Mouse (Mus musculus) midbrain, embryonic 10.5 days (tissue): Measurements from ENCODE around the gene Trim41. TPM values are rescaled to one million over a fixed set of nuclear protein-coding genes. Genes with fewer than 3 reads are reported as not detected.
"Not testable (repeated sequence)": the region's sequence is repeated elsewhere in the genome, so short reads cannot be mapped to it uniquely, and the experiment has no call there.

ENCODE experiments used
- DNase-seq: peaks from one replicate; pipeline ENCODE4 v3.0.0-alpha.2; 2017; ENCODE audit warnings: low spot score
- H3K27ac ChIP-seq: fragments of 300-500 bp; sonication (generic); replicated peaks from 2 replicates; pipeline ENCODE4 v1.5.1; 2016; ENCODE audit warnings: mild to moderate bottlenecking
- H3K27me3 ChIP-seq: fragments of 300-500 bp; sonication (generic); 2 replicates; pipeline ENCODE4 v1.6.1; 2016; ENCODE audit warnings: low read depth, mild to moderate bottlenecking; ENCODE audit not compliant: poor library complexity, severe bottlenecking
- H3K36me3 ChIP-seq: fragments of 300-500 bp; sonication (generic); 2 replicates; pipeline ENCODE4 v1.6.1; 2016; ENCODE audit warnings: mild to moderate bottlenecking, moderate library complexity
- H3K4me1 ChIP-seq: fragments of 300-500 bp; sonication (generic); 2 replicates; pipeline ENCODE4 v1.6.1; 2016
- H3K4me3 ChIP-seq: fragments of 300-500 bp; sonication (generic); 2 replicates; pipeline ENCODE4 v1.5.1; 2016; ENCODE audit warnings: mild to moderate bottlenecking, moderate library complexity
- H3K9me3 ChIP-seq: fragments of 300-500 bp; sonication (generic); replicated peaks from 2 replicates; pipeline ENCODE4 v1.6.1; 2016; ENCODE audit warnings: mild to moderate bottlenecking
- WGBS: fragments of 180-500 bp; shearing (Covaris S2); methylation state at CpG from one replicate; pipeline ENCODE4 v1.1.7; 2016; 5-methylcytosine and 5-hydroxymethylcytosine counted together
- polyA plus RNA-seq: library from polyadenylated mRNA; unstranded; fragments of >200 nt; fragmentation: Nextera tagmentation; extraction: Ambion mirVana; gene quantifications from 2 replicates; pipeline ENCODE4 v1.2.1, GENCODE M21; 2016

Gene Trim41
- polyA plus RNA-seq, 1 experiment from 2014 or later, result 4.7 TPM

DNA sequence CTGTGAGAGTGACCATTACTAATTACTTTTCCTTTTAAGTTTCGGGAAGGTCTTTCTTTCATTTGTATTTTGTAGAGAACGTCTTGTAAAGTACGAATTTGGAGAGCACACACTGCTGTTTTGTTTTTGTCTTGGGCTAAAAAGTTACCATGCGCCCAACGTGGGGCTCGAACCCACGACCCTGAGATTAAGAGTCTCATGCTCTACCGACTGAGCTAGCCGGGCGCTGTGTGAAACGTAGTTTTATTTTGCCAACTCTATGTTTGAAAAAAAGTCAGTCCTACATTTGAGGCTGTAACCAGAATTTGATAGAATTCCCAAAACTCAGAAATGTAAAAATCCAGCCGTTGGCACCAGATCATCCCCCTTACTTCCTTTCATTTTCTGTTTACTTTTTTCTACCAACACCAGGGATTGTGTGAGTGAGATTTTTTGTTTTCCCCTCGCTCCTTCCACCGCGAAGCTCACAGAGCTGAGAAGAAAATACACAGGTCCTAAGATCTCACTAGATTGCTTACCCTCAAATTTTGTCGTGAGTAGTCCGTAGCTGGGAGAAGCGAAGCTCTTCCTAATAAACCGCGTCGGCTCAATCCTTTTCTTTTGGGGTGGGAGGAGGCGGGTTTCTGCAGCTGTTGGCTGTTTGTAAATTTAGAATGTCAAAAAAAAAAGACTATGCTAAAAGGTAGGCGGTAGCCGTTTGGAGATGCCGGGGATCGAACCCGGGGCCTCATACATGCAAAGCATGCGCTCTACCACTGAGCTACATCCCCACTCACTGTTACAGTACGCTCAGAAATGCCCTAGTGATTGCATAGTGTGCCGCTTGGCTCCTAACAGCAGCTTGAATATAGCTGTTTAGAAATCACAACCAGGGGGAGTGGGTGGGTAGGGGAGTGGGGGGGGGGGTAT is 16.8 kb upstream of the Trim41 start:
- WGBS, result under 1% methylated on average over 30 of the region's 30 CpGs
- DNase-seq, result peak; percentile 88
- no peaks in the 10 kb centered on the region for H3K9me3 ChIP-seq
- H3K4me1 ChIP-seq, result peaks cover 31% of the 10 kb centered on the region
- H3K27me3 ChIP-seq, result peaks cover 46% of the 10 kb centered on the region
- peak overlapping the region; percentile 50 for H3K27ac ChIP-seq
- H3K4me3 ChIP-seq, result peak overlapping the region; percentile 59
- no peaks in the 10 kb centered on the region for H3K36me3 ChIP-seq

DNA sequence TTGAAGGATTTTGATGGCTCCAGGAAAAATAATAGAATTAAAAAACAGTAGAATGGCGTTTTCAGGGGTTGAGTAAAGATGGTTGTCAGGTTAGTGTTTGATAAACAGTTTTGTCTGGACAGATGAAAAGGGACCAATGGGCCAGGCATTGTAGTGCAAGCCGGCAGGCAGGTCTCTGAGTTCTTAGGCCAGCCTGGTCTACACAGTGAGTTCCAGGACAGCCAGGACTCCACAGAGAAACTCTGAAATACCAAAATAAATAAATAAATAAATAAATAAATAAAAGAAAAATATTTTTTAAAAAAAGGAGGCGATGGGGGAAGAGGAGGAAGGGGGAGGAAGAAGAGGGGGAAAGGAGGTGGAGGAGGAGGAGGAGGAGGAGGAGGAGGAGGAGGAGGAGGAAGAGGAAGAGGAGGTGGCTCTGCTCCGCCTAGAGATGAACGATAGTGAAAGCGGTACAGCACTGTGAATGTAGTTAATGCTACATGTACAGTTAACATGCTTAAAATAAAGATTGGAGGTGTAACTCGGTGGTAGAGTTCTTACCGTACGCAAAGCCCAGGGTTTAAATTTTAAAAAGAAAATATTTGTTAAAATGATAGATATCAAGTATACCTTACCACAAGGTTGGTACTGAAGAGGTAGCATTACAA is 16.1 kb upstream of the Trim41 start:
- peaks cover 43% of the 10 kb centered on the region for H3K27me3 ChIP-seq
- H3K4me1 ChIP-seq, result peaks cover 25% of the 10 kb centered on the region
- no peak overlapping the region for H3K27ac ChIP-seq
- no peaks in the 10 kb centered on the region for H3K9me3 ChIP-seq
- H3K36me3 ChIP-seq, result no peaks in the 10 kb centered on the region
- 47% methylated on average over 9 of the region's 9 CpGs for WGBS
- H3K4me3 ChIP-seq, result peak overlapping the region; percentile 59
- DNase-seq, result no peak

DNA sequence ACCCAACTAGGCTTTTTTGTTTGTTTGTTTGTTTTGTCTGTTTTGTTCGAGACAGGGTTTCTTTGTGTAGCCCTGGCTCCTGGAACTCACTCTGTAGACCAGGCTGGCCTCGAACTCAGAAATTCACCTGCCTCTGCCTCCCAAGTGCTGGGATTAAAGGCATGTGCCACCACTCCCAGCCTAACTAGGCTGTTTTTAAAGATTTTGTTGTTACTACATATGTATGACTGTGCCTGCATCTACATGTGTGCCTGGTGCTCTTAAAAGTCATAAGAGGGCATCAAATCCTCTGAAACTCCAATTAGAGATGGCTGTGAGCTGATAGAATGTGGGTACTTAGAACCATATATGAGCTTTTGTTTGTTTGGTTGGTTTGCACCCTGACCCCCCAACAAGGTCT is 14.1 kb upstream of the Trim41 start:
- no peak for DNase-seq
- 73% methylated on average over 2 of the region's 2 CpGs for WGBS
- Histone ChIP-seq H3K27me3 (peaks cover 37% of the 10 kb centered on the region), H3K4me1 (peaks cover 13% of the 10 kb centered on the region), H3K36me3 (no peaks in the 10 kb centered on the region), H3K4me3 (no peak overlapping the region), H3K9me3 (peaks cover 5% of the 10 kb centered on the region; the same call in 1 of the 2 replicates), H3K27ac (no peak overlapping the region)

DNA sequence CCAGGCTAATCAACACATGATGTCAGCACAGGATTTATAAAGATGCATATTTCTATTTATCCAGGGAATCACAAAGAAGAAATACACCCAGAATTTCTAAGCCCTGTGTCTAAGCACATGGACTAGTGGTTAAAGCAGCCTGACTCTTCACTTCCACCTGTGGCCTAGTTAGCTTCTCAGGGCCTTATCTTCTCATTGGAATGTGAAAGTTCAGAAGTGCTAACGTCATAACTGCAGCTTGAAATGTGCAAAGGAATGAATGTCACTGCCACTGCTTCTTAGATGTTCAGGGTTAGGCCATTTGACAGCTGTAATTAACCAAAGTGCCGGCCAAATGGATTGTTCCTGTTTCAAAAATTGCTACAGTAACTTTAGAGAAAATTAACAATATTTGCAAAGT is 13.1 kb upstream of the Trim41 start:
- peaks cover 11% of the 10 kb centered on the region for H3K4me1 ChIP-seq
- WGBS, result 81% methylated on average over 2 of the region's 2 CpGs
- H3K9me3 ChIP-seq, result peaks cover 5% of the 10 kb centered on the region; the same call in 1 of the 2 replicates
- no peak overlapping the region for H3K27ac ChIP-seq
- no peaks in the 10 kb centered on the region for H3K36me3 ChIP-seq
- no peak for DNase-seq
- H3K4me3 ChIP-seq, result no peak overlapping the region
- H3K27me3 ChIP-seq, result peaks cover 28% of the 10 kb centered on the region

DNA sequence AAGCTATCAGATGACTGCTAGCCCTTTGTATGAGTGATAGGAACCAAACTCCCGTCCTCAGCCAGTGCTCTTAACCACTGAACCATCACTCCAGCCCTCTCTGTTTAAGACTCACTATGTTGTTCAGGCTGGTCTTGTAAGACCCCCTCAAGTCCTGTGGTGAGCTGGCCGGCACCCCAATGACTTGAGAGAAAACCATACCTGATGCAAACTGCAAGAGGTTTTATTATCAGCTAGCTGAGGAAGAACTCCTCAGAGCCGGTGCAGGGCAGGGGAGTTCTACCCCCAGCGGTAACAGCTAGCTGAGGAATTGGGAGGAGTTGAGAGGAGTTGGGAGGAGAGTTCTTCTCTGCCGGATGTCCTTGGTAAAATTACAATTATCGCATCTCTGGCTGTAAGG is 10.8 kb upstream of the Trim41 start:
- 79% methylated on average over 6 of the region's 6 CpGs for WGBS
- Histone ChIP-seq H3K4me3 (0 out of 2 replicates have a peak overlapping the region, but pooled peaks have one; percentile 12), H3K9me3 (peaks cover 5% of the 10 kb centered on the region; the same call in 1 of the 2 replicates), H3K4me1 (peaks cover 20% of the 10 kb centered on the region), H3K27ac (no peak overlapping the region), H3K27me3 (peaks cover 40% of the 10 kb centered on the region), H3K36me3 (no peaks in the 10 kb centered on the region)
- no peak for DNase-seq

DNA sequence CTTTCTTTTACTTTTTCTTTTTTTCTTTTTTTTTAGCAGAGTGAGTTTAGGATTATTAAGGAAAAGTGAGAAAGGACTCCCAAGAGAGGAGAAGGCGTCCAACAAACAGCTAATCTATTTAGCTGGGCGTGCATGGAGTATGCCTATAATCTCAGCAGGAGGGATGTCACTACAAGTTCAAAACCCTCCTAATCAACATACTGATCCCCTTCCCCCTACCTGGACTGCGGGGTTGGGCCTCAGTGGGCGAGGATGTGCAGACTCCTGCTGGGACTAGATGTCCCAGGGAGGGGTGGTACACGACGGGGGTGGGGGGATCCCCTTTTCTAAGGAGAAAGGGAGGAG is 9.6 kb upstream of the Trim41 start:
- peak overlapping the region; percentile 50 for H3K4me3 ChIP-seq
- WGBS, result 2% methylated on average over 6 of the region's 6 CpGs
- peaks cover 40% of the 10 kb centered on the region for H3K27me3 ChIP-seq
- peak; percentile 43 for DNase-seq
- H3K9me3 ChIP-seq, result peaks cover 5% of the 10 kb centered on the region; the same call in 1 of the 2 replicates
- H3K27ac ChIP-seq, result peak overlapping the region; percentile 75
- H3K4me1 ChIP-seq, result peaks cover 23% of the 10 kb centered on the region
- H3K36me3 ChIP-seq, result no peaks in the 10 kb centered on the region

DNA sequence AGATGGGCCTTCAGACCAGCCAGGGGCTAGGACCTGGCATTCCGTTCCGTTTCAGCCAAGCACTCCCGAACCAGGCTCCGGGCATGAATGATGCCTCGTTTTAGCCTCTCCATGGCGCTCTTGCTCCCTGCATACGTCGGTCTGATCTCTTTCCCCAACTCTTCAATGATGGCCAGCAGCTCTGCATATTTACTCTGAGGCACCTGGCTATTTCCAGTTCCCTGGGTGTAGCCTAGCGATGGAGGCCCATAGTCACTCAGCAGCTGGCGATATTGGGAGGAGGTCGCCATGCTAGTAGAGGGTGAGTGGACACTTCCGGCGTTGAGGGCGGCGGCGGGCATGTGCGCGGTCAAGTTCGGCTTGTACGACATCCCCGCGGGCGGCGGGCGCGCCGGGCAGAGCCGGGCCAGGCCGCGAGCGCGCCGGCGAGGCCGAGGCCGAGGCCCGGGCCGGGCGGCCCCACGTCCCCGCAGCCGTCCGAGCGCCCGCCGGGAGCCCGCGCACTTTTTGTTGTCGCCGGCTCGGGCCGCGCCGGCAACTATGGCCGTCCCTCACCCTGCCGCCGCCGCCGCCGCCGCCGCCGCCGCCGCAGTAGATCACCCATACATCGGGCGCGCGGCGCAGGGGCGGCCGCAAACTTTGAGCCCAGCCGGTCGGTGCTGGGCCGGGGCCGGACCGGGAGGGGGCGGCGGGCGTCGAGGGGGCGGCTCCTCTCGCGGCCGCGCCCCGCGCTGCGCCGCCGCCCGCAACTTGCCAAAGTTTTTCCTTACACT is 9.0 kb upstream of the Trim41 start, which contains the start of the genes Trim7 and Gm12184:
Gene Trim7, plus strand, starts transcription at position 162 of the 773 bp plus-strand sequence.
Gene Gm12184, minus strand, starts transcription at position 677 of the 773 bp plus-strand sequence.
- Histone ChIP-seq H3K27me3 (peaks cover 40% of the 10 kb centered on the region), H3K4me1 (peaks cover 23% of the 10 kb centered on the region), H3K27ac (peak within 1 kb of the TSS; percentile 75), H3K4me3 (peak within 1 kb of the TSS; percentile 50)
- H3K36me3 ChIP-seq, DNase-seq, H3K9me3 ChIP-seq: not testable (repeated sequence)
- WGBS, result under 1% methylated on average over 59 of the region's 92 CpGs

DNA sequence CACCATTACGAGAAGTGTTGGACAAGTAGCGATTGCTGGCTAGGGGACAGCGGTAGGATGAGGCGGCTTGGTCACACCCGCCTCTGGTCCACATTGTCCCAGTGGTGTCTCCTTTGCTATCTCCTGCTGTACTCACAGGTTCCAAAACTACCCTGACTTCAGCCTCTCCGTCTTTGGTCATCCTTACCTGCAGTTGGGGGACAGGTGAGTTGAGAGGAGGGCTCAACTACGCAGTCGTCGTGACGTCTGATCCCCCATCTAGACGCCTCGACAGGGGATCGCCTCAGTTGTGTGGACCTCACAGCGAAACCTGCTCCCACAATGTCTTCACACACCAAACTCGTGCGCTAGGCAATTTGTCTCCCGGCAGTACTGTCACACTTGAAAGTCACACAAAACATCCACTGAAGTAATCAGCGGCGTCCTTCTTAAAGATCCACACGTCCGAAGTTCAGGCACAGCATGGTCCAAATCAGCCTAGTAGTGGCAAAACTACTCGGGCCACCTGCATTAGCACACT is 7.2 kb upstream of the Trim41 start:
- WGBS, result 5% methylated on average over 22 of the region's 22 CpGs
- Histone ChIP-seq H3K9me3 (peaks cover 5% of the 10 kb centered on the region; the same call in 1 of the 2 replicates), H3K27me3 (peaks cover 32% of the 10 kb centered on the region), H3K27ac (no peak overlapping the region), H3K4me1 (peaks cover 23% of the 10 kb centered on the region), H3K36me3 (no peaks in the 10 kb centered on the region), H3K4me3 (peak overlapping the region; percentile 53)
- DNase-seq, result no peak

DNA sequence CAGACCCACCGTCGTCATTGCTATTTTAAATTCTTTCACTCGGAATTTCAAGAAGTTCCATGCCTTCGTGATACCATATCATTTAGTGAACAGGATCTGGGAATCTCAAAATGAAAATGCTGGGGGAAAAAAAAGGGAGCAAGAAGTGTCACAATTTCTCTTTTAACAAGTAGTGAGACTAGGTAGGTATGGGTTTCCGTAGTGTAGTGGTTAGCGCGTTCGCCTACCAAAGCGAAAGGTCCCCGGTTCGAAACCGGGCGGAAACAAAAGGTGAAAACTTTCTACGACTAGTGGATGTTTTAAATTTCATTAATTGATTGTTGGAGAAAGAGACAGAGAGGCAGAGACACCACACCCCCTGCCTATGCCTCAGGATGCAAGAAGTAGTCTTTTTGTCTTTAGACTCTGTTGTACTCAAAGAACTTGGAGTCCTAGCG is 6.4 kb upstream of the Trim41 start:
- Histone ChIP-seq H3K27ac (no peak overlapping the region), H3K4me1 (peaks cover 23% of the 10 kb centered on the region), H3K9me3 (peaks cover 5% of the 10 kb centered on the region; the same call in 1 of the 2 replicates), H3K27me3 (peaks cover 28% of the 10 kb centered on the region), H3K36me3 (no peaks in the 10 kb centered on the region), H3K4me3 (peak overlapping the region; percentile 53)
- WGBS, result under 1% methylated on average over 15 of the region's 15 CpGs
- DNase-seq, result peak; percentile 73

DNA sequence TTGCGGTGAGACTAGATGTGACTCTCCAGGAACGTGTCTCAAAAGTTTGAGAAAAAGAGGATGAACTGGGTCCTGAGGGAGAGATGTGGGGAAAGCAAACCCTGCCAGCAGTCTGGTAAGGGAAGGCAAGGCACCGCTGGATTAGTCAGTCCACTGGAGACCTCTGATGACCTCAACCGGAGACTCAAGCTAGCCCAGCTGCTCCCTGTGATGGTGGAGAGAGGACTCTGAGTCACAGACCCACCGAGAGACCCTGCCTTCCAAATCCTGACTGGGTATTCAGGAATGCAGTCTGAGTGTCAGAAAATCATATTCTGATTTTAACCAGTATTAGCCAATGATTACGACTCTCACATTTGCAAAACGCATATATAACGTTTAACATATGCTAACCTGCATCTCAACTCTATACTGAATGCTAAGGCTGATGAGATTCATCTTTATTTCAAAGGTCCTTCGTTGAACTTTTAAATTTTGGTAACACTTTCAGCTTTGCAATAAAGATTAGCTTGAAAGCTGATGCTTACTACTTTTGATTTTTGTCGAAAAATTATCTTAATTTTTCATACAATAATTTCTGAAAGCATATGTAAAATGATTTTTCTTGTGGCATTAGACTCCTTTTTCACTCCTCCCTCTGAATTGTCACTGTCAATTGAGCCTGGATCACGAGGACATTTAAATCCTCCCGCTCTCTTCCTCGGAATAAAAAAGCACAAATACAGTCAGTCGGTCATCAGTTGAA is 5.8 kb upstream of the Trim41 start:
- H3K27me3 ChIP-seq, result peaks cover 24% of the 10 kb centered on the region
- peaks cover 23% of the 10 kb centered on the region for H3K4me1 ChIP-seq
- DNase-seq, result no peak
- WGBS, result 35% methylated on average over 14 of the region's 14 CpGs
- peak overlapping the region; percentile 53 for H3K4me3 ChIP-seq
- H3K27ac ChIP-seq, result no peak overlapping the region
- H3K36me3 ChIP-seq, result no peaks in the 10 kb centered on the region
- peaks cover 4% of the 10 kb centered on the region; the same call in 1 of the 2 replicates for H3K9me3 ChIP-seq

DNA sequence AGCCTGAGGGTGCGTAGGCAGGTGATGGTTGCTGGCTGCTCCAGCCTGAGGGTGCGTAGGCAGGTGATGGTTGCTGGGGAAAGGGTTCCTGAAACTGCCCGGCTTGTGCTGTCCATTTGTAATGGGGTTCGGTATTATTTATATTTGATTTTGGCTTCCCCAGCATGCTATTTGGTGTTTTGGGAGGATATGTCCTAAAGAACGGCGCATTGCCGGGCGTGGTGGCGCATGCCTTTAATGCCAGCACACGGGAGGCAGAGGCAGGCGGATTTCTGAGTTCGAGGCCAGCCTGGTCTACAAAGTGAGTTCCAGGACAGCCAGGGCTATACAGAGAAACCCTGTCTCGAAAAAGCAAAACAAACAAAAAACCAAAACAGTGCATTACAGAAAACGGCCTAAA is 4.1 kb upstream of the Trim41 start:
- WGBS, result 88% methylated on average over 14 of the region's 14 CpGs

More for the DNA sequence above, 4.1 kb upstream of the Trim41 start:
- Histone ChIP-seq H3K27me3 (peaks cover 17% of the 10 kb centered on the region), H3K4me1 (peaks cover 20% of the 10 kb centered on the region)
- not testable (repeated sequence) for H3K4me3 ChIP-seq, H3K9me3 ChIP-seq, H3K36me3 ChIP-seq, DNase-seq, H3K27ac ChIP-seq
